Mouse (Mus musculus) urinary bladder, adult 2 months (tissue): ENCODE results near the gene Meox1. TPM values are rescaled to one million over a fixed set of nuclear protein-coding genes. Genes with fewer than 3 reads are reported as not detected.

Source experiments
- DNase-seq: peaks from one replicate; pipeline ENCODE4 v3.0.0; 2022; ENCODE audit warnings: low spot score
- polyA plus RNA-seq: library from polyadenylated mRNA; depleted of rRNA; stranded (reverse); fragments of >200 nt; gene quantifications from 2 replicates; pipeline ENCODE4 v1.2.3, GENCODE M21; 2012; rRNA removed

Meox1 gene
- polyA plus RNA-seq, 1 experiment: 2.9 TPM

DNA sequence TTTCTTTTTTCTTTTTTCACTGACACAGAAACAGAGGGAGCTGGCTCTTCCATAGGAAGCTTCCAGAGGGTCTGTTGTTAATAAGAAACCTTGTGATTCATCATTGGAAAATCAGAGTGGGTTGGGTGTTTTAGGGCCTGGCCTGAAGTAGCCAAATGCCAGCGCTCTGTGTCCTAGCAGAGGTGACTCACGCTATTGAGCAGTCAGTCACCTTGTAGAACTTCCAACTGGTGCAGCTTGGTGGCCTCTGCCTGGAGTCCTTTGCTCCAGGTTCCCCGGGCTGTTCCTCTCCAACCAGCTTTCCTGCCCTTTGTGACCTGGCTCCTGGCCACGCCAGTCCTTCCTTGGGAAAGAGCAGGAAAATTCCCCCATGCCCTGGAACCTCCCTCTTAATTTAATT lies 44.9 kb downstream of the Meox1 start:
- no peak for DNase-seq

DNA sequence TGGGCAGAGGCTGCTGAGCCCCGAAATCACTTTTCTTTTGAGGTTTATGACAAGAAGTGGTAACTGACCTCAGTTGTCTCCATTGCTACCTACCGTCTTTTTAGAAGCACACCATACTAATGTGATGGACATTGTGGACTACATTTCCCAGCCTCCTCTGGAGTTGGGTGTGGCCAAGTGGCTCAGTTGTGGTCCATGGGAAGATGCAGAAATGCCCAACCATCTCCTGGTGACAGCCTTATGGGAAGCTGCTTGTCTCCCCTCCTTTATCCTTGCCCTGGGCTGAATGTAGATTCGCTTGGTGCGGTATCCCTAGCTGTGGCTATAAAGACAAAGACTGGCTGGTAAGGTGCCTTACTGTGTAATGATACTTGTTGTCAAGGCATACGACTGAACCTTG lies 46.7 kb downstream of the Meox1 start:
- no peak for DNase-seq

DNA sequence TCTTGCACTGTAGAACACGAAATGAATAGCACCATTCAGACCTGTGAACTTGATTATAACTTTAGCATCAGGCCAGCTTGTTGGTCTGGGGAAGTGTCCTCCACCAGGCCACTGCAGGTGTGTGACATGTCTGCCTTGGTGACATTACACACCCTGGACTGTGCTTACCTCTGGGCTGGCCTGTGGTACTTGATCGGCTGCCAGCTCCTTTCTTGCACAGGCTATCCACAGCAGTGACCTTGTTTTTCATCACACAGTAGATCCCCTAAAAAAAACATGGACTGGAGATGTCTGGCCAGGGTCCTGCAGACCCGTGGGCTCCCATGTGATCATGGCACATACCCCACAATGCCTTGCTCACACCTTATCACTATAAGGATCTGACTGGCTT lies 51.4 kb downstream of the Meox1 start:
- no peak for DNase-seq

DNA sequence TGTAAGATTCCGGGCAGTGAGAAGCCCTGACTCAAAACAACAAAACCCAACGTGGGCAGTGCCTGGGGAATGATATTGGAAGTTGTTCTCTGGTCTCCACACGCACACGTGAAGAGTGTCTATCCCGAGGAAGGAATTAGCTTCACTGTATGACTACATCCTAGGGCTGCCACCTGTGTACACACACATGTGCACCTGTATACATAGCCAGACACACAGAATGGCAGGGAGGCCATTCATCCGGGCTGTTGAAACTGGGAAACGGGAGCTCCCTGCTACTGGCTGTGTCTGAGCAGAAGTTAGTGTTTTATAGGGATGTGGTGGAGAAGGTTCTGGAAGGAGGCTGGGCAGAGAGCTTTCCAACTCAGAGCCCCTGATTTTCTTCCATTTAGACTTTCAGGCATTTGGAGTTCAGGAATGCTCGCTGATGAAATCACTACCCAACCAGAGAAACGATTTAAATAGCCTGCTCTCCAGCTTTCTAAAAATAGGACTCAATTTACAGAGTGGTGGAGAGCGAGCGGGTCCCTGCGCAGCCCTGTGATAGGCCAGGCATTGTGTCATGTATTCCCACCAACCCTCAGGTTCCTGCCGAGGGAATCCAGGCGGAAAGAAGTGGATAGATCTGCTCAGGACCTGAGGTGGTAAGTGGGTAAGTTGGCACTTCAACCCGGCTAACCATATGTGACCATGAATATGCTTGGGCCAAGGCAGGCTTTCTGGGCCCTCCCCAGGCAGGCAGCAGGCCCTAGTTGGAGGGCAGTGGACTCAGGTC lies 52.0 kb downstream of the Meox1 start:
- no peak for DNase-seq

DNA sequence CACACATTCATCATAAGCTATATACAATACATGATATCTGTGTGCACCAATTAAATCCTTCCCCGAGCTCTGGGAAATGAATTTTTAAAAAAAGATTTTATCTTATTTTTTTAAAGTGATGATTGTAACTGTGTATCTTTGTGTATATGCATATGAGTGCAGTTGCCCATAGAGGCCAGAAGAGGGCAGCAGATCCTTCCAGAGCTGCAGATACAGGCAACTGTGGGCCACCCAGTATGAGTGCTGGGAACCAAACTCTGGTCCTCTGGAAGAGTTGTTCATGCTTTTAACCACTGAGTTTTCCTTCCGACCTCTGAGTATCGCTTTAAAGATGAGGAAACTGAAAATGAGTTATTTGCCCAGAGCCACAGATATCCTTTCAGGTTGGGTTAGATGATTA lies 53.8 kb downstream of the Meox1 start:
- DNase-seq: no peak

DNA sequence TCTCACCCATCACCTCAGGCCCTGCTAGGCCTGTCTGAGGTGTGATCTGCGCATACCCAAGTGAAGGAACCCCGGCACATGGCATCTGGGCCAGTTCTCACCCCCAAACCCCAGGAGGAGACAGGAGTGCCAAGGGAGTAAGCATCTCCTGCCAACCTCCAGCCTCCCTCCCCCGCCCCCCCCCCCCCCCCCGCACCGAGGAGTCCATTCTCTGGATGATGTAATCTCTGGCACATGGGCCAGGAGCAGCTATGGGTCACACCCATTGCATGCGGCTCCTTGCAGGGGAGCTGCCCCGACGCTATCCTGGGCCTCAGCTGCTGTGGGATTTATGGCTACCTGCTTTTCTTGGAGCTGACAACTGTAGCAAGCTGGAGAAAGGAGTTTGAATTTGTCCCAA lies 54.7 kb downstream of the Meox1 start:
- DNase-seq: no peak

DNA sequence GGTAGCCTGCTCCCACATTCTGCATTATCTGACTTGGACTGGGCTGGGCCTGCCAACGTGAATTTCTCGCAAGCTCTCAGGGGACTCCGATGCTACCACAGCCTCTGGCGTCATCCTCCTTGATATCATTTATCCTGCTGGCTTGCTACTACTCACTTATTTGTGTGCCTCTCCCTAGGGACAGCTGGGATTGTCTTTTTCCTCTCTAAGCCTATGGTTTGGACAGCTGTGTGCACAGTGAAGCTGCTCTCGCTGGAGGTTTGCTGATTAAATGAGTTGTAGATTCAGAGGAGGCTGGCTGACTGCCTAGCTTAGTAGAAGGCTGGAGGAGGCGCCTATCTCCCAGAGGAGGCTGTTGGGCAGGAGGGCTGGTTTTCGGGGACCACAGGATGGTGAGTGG lies 62.2 kb downstream of the Meox1 start:
- no peak for DNase-seq

DNA sequence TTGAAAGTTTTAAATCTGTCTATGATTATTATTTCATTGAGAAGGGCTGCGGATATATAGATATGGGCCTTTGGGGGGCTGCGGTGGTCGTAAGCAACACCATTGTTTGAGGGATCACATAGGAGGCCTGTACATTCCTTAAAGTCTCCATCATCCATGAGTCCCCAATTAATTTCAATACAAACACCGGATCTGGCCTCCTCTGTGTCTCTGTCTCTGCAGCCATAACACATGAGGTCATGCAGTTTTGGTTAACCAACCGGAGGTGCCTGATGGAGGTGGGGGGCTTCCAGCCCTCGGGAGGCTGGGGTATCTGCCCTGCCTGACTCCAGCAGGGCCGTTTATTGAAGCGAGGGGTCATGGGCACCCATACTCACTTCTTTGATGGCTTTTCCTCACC lies 63.6 kb downstream of the Meox1 start:
- DNase-seq: no peak

DNA sequence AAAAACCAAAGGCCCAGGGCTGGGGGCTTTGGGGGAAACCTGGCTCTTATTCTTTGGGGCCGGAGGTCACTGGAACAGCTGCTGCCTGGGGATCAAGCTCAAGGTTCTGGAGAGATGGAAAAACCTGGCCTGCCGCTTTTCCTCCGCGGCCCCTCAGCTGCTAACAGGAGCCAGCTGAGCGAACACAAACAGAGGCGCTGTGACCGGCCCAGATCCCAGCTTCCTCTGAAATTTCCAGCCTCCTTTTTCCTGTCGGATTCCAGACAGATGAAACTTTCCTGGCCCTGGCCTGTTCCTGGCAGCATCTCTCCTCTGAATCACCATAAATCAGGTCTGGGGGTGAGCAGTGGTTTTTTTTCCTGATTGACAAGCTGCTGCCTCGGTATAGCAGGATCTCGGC lies 64.1 kb downstream of the Meox1 start:
- no peak for DNase-seq

DNA sequence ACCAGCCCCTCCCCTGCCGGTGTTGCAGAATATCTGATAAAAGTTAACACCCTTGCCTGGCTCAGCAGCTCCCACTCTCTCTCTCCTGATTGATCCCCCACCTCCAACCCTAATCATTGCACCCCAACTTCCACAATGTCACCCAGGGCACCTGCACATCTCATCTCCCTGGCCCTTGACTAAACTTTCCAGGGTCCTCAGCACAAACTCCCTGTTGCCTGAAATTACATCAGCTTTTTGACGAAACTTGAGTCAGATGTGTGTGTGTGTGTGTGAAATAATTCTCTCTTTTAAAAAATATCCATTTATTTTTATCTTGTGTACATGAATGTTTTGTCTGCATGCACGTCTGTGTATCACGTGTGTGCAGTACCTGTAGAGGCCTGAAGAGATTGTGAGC lies 65.5 kb downstream of the Meox1 start:
- DNase-seq: no peak

Other genes with a start within 250 kb of the Meox1 start
- gene Arl4d, start 228.8 kb downstream of the Meox1 start, polyA plus RNA-seq: 41.9 and 52.2 TPM in 2 replicates
- gene Dhx8, start 161.5 kb downstream of the Meox1 start, polyA plus RNA-seq: 14.7 and 15.4 TPM in 2 replicates
- 0.44 and 0.65 TPM in 2 replicates for gene Etv4, start 109.0 kb downstream of the Meox1 start, polyA plus RNA-seq
- gene Sost, start 72.6 kb upstream of the Meox1 start, polyA plus RNA-seq: 0.03 TPM in 1 of 2 replicates, not detected in the other
- not detected in 2 replicates for gene Cfap97d1, start 89.9 kb upstream of the Meox1 start, polyA plus RNA-seq
- 55.8 and 62.7 TPM in 2 replicates for gene Dusp3, start 92.6 kb upstream of the Meox1 start, polyA plus RNA-seq
- gene Mpp3, start 134.1 kb upstream of the Meox1 start, polyA plus RNA-seq: 1.2 and 1.4 TPM in 2 replicates
- 15.3 and 19.8 TPM in 2 replicates for gene Cd300lg, start 147.1 kb upstream of the Meox1 start, polyA plus RNA-seq
- 18.9 and 21.0 TPM in 2 replicates for gene Mpp2, start 194.1 kb upstream of the Meox1 start, polyA plus RNA-seq
- gene Ppy, start 206.9 kb upstream of the Meox1 start, polyA plus RNA-seq: 0.19 and 0.51 TPM in 2 replicates
- not detected in 2 replicates for gene Pyy, start 213.5 kb upstream of the Meox1 start, polyA plus RNA-seq